Mouse (Mus musculus): ENCODE measurements around the gene Gm6377. TPM values are rescaled to one million over a fixed set of nuclear protein-coding genes. Genes with fewer than 3 reads are reported as not detected.

Gene Gm6377
- polyA plus RNA-seq, 1 experiment from 2014 or later = 0.08 TPM

DNA sequence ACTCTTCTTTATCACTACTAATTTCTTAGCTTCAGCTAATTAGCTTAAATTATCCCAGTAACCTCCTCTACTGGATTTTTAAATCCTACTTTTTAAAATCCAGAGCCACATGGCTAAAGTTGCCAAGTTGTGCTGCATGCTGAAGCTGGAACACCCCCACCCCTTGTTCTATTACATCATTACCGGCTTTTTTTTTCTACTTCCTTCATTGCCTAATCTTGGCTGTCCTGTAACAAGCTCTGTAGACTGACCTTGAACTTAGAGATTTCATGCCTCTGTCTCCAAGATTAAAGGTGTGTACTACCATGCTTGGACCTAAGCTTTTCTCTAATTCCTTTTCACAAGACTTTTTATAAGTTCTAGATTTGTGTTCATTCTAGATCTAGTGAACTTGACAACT, 32.2 kb downstream of the Gm6377 start:
- WGBS = 77% methylated on average over 1 of the region's 1 CpGs
- Histone ChIP-seq H3K4me3 (no peak overlapping the region), H3K36me3 (no peaks in the 10 kb centered on the region), H3K27me3 (replicated peaks) (no peaks in the 10 kb centered on the region), H3K4me2 (no peak overlapping the region), H3K27ac (ENCODE audit: poor library complexity, severe bottlenecking) (no peak overlapping the region), H3K4me1 (replicated peaks) (no peaks in the 10 kb centered on the region), H3K9ac (no peak overlapping the region), H3K9me3 (replicated peaks) (no peaks in the 10 kb centered on the region)
- no peak for ATAC-seq (ENCODE audit: insufficient number of reproducible peaks, low FRiP score)

DNA sequence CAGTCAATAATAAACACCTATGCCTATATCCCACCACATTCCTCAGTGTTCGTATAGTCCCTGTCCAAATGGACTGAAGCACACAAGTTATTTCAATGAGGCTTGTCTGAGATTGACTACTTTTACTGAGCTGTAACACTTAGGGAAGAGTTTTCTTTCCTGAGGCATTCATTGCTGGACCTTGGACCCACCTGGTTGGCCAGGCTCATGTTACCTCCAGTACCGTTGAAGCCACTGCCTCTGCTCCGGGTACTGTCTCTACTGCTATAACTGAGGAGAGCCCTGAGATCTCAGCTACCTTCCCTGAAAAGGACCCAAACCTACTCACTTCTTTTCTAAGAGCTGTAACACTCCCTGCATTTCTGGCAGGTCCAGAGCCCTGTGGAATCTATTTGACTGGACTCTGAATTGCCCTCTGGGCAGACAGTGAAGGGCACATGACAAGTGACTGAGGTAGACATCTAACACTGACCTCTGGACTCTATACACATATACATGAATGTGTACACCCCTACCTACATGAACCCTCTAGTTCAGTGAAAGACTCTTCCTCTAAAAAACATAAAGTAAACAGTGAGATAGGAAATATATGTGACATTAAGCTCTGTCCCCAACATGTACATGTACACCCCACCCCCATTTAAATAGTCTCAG, 39.0 kb downstream of the Gm6377 start:
- Histone ChIP-seq H3K4me1 (replicated peaks) (no peaks in the 10 kb centered on the region), H3K27me3 (replicated peaks) (no peaks in the 10 kb centered on the region), H3K36me3 (no peaks in the 10 kb centered on the region), H3K4me3 (no peak overlapping the region), H3K9ac (no peak overlapping the region), H3K9me3 (replicated peaks) (no peaks in the 10 kb centered on the region), H3K27ac (ENCODE audit: poor library complexity, severe bottlenecking) (no peak overlapping the region), H3K4me2 (no peak overlapping the region)
- 82% methylated on average over 3 of the region's 3 CpGs for WGBS
- ATAC-seq (ENCODE audit: insufficient number of reproducible peaks, low FRiP score) = no peak

DNA sequence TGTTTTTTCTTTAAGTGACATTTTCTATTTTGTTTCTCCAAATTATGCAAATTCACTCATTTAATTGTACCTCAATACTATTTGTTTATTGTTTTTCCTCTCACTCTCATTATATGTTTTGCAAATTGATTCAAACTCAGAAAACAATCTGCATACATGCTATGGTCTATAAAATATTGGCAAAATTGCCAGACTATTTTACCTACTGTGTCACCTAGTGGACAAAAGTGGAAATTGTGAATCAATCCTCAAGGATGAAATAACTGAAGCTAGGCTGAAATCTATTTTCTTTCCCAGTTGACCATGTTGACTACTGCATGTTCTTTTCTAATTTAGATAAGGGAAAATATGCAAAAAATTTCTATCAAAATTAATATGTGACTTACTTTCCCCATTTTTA, 41.6 kb downstream of the Gm6377 start:
- Histone ChIP-seq H3K27ac (ENCODE audit: poor library complexity, severe bottlenecking) (no peak overlapping the region), H3K4me2 (no peak overlapping the region), H3K4me1 (replicated peaks) (no peaks in the 10 kb centered on the region), H3K27me3 (replicated peaks) (no peaks in the 10 kb centered on the region), H3K36me3 (no peaks in the 10 kb centered on the region), H3K9ac (no peak overlapping the region), H3K9me3 (replicated peaks) (no peaks in the 10 kb centered on the region), H3K4me3 (no peak overlapping the region)
- ATAC-seq (ENCODE audit: insufficient number of reproducible peaks, low FRiP score) = no peak

Other genes starting within 250 kb of the Gm6377 start
- gene Hmgn5, start 183.4 kb upstream of the Gm6377 start, polyA plus RNA-seq (2016; fragmentation: Nextera tagmentation; extraction: Ambion mirVana) = 22.3 and 22.4 TPM in 2 replicates
- gene Sh3bgrl, start 101.4 kb upstream of the Gm6377 start, polyA plus RNA-seq (2016; fragmentation: Nextera tagmentation; extraction: Ambion mirVana) = 92.0 and 92.5 TPM in 2 replicates